Mouse (Mus musculus) G1E (cell line): ENCODE data around the gene B4galnt1.

Source experiments
- CTCF ChIP-seq: IDR thresholded peaks from 2 replicates; pipeline ENCODE4 v1.5.1; 2012; ENCODE audit warnings: low read depth, low read length, inconsistent platforms, mixed read lengths
- GATA1 ChIP-seq: IDR thresholded peaks from 2 replicates; pipeline ENCODE4 v1.6.1; 2012; ENCODE audit warnings: borderline replicate concordance, low read length, inconsistent platforms, mixed read lengths
- POLR2AphosphoS5 ChIP-seq: IDR thresholded peaks from 2 replicates; pipeline ENCODE4 v1.6.1; 2012; ENCODE audit warnings: low read depth, low read length, inconsistent platforms; ENCODE audit not compliant: insufficient replicate concordance

DNA sequence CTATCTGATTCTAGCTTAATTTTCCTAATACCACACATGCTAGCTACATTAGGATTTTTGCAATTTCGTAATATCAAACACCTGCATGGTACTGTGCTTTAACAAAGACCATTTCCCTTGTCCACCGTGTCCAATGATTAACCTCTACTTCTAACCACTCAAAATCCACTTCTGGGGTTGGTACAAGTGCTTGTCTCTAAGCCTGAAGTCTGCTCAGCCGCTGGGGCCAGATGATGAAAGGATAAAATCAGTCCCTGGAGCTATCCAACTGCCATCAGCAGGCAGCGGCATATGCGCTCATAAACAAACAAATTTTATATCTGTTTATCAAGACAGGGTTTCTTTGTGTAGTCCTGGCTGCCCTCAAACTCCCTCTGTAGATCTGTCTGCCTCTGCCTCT, 39.6 kb downstream of the B4galnt1 start:
- TF ChIP-seq CTCF, result no peak
- TF ChIP-seq GATA1, result no peak
- no peak for TF ChIP-seq POLR2AphosphoS5
